Mouse (Mus musculus): ENCODE data around the gene Chkb.

DNA sequence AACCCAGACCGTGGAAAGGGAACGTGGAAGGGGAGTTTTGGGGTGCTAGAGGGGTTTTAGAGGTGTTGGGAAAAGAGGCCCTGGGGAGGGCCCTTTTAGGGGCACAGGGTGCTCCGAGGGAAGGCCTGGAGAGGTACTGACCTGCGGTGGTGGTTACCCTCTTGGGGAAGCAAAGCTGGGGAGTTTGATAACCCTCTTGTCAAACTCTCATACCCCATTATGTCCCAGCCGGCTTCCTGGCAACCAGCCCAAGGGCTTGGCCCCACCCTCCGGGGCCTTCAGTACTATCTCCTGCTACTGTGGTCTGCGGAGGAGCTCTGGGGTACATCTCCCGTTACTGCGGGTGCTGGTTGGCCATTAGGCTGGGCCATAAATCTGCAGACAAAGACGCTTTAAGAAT, 50.3 kb downstream of the Chkb start:
- TF ChIP-seq CTCF (IDR thresholded peaks at IDR 0.05; ENCODE audit: low read depth) (no peak), EP300 (IDR thresholded peaks at IDR 0.05; ENCODE audit: low read depth) (no peak)
